Mouse (Mus musculus): ENCODE measurements around the gene Bub1b.
"Not testable (repeated sequence)": the region's sequence is repeated elsewhere in the genome, so short reads cannot be mapped to it uniquely, and the experiment has no call there.

Bub1b gene

GRCm38 (mm10) chr2:118618013-118618412, 20.0 kb downstream of the Bub1b start:
- no peak for DNase-seq (ENCODE audit: low read depth, low spot score)

GRCm38 (mm10) chr2:118620101-118620500, 22.1 kb downstream of the Bub1b start:
- DNase-seq (ENCODE audit: low read depth, low spot score) = no peak

- DNase-seq (ENCODE audit: low read depth, low spot score) = no peak
Measured at GRCm38 (mm10) chr2:118620608-118621007, 22.6 kb downstream of the Bub1b start.

- DNase-seq (ENCODE audit: low read depth, low spot score) = peak; percentile 27
Measured at GRCm38 (mm10) chr2:118629276-118629675, 31.3 kb downstream of the Bub1b start.

- DNase-seq (ENCODE audit: low read depth, low spot score) = no peak
Measured at GRCm38 (mm10) chr2:118633441-118633840, 35.4 kb downstream of the Bub1b start.

GRCm38 (mm10) chr2:118637258-118637657, 39.2 kb downstream of the Bub1b start:
- no peak for DNase-seq (ENCODE audit: low read depth, low spot score)

GRCm38 (mm10) chr2:118637888-118638526, 40.0 kb downstream of the Bub1b start:
- DNase-seq (ENCODE audit: low read depth, low spot score) = no peak

GRCm38 (mm10) chr2:118638686-118639085, 40.7 kb downstream of the Bub1b start:
- DNase-seq (ENCODE audit: low read depth, low spot score) = no peak

- no peak for DNase-seq (ENCODE audit: low read depth, low spot score)
Measured at GRCm38 (mm10) chr2:118641147-118641546, 43.1 kb downstream of the Bub1b start.

GRCm38 (mm10) chr2:118642431-118642830, 44.4 kb downstream of the Bub1b start:
- no peak for DNase-seq (ENCODE audit: low read depth, low spot score)

- DNase-seq (ENCODE audit: low read depth, low spot score) = no peak
Measured at GRCm38 (mm10) chr2:118642942-118643341, 44.9 kb downstream of the Bub1b start.

- no peak for DNase-seq (ENCODE audit: low read depth, low spot score)
Measured at GRCm38 (mm10) chr2:118646665-118647064, 48.7 kb downstream of the Bub1b start.

- DNase-seq (ENCODE audit: low read depth, low spot score) = not testable (repeated sequence)
Measured at GRCm38 (mm10) chr2:118650697-118651096, 52.7 kb downstream of the Bub1b start.

GRCm38 (mm10) chr2:118656688-118657281, 58.8 kb downstream of the Bub1b start:
- DNase-seq (ENCODE audit: low read depth, low spot score) = no peak

- no peak for DNase-seq (ENCODE audit: low read depth, low spot score)
Measured at GRCm38 (mm10) chr2:118658457-118658856, 60.4 kb downstream of the Bub1b start.

GRCm38 (mm10) chr2:118659077-118659476, 61.1 kb downstream of the Bub1b start:
- DNase-seq (ENCODE audit: low read depth, low spot score) = peak; percentile 59

- DNase-seq (ENCODE audit: low read depth, low spot score) = no peak
Measured at GRCm38 (mm10) chr2:118659493-118659892, 61.5 kb downstream of the Bub1b start.

GRCm38 (mm10) chr2:118659998-118660452, 62.0 kb downstream of the Bub1b start:
- DNase-seq (ENCODE audit: low read depth, low spot score) = no peak

GRCm38 (mm10) chr2:118661891-118662290, 63.9 kb downstream of the Bub1b start:
- no peak for DNase-seq (ENCODE audit: low read depth, low spot score)

GRCm38 (mm10) chr2:118662902-118663803, 65.1 kb downstream of the Bub1b start, which contains the start of gene Pak6:
TSS of gene Pak6 (plus strand) at chr2:118663303.
- DNase-seq (ENCODE audit: low read depth, low spot score) = peak; percentile 75

GRCm38 (mm10) chr2:118663804-118664766, 66.1 kb downstream of the Bub1b start:
- no peak for DNase-seq (ENCODE audit: low read depth, low spot score)
